Mouse (Mus musculus): ENCODE data around the gene Cux1. TPM values are rescaled to one million over a fixed set of nuclear protein-coding genes. Genes with fewer than 3 reads are reported as not detected.

The Cux1 gene
- polyA plus RNA-seq, 1 experiment = 42.1 TPM

DNA sequence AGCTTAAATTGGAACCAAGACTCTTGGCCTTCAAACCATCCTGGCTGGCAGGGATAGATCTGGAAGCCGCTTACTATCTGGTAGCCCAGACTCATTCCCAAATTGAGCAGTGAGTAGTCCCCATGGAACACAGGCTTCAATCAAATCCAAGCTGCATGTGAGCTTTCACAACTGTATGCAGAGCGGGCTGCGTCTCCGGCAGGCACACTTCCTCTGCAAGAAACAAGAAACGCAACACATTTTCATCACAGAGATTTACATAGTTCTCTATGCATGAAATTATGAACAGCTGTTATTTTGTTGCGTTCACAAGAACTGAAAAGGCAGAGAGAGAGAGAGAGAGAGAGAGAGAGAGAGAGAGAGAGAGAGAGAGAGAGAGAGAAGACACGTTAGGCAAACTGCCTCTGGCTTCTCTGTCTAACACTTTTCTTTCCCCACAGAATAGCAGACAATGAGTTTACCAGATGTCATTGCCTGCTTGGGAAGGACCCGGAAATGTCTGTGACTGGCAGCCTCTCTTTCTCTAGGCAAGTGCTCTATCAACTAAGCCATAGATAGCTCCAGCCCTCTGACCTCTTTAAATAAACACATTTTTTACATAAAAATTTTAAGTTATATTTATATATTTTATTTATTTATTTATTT is 27.7 kb upstream of the Cux1 start:
- 66% methylated on average over 8 of the region's 8 CpGs for WGBS

DNA sequence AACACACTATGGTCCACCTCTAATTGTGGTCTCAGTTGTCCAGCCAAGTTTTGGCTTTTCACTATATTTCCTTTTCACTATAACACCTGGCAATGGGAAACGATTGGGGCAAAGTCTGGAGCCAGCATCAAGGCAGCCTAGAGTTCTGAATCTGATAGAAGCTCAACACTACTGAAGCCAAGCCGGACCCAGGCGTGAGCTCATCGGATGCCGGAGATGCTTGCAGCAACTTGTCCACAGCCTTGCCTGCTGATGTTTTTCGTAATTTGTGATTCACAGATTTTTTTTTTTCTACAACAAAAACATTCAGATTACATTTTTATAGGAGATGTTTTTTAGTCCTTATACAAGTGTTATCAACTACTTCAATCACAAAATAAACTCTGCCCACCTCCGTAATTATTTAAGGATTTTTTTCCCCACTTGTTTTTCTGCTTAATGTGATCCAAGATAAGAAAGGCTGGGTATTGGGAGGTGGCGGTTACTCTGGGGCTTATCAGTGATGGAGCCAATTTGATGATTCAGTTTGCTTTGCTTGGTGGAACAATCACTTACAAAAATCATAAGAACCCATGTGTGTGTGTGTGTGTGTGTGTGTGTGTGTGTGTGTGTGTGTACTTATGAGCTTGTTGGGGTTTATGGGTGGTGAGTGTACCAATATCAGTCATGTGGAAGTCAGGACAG is 24.7 kb upstream of the Cux1 start:
- H3K27me3 ChIP-seq (ENCODE audit: control insufficient read depth, insufficient read depth, low read length) = no peaks in the 10 kb centered on the region
- H3K36me3 ChIP-seq (ENCODE audit: control insufficient read depth, insufficient read depth, low read length) = no peaks in the 10 kb centered on the region
- TF ChIP-seq CTCF (IDR thresholded peaks at IDR 0.05; ENCODE audit: extremely low read depth, insufficient read length, insufficient replicate concordance, low read depth, low read length) (no peak), POLR2A (IDR thresholded peaks at IDR 0.05; ENCODE audit: low read depth, low read length) (no peak)
- H3K4me1 ChIP-seq (ENCODE audit: control insufficient read depth, insufficient read depth, insufficient read length, low read length) = no peaks in the 10 kb centered on the region
- no peak overlapping the region for H3K27ac ChIP-seq (ENCODE audit: insufficient read depth, low read depth, low read length)
- H3K4me3 ChIP-seq (ENCODE audit: low read depth, low read length) = no peak overlapping the region
- 52% methylated on average over 8 of the region's 8 CpGs for WGBS

More for the DNA sequence above, 27.7 kb upstream of the Cux1 start:
- H3K4me3 ChIP-seq (ENCODE audit: low read depth, low read length) = no peak overlapping the region
- no peak for TF ChIP-seq CTCF (IDR thresholded peaks at IDR 0.05; ENCODE audit: extremely low read depth, insufficient read length, insufficient replicate concordance, low read depth, low read length)
- TF ChIP-seq POLR2A (IDR thresholded peaks at IDR 0.05; ENCODE audit: low read depth, low read length) = no peak
- no peaks in the 10 kb centered on the region for H3K27me3 ChIP-seq (ENCODE audit: control insufficient read depth, insufficient read depth, low read length)
- peaks cover 3% of the 10 kb centered on the region; the same call in 1 of the 2 replicates for H3K4me1 ChIP-seq (ENCODE audit: control insufficient read depth, insufficient read depth, insufficient read length, low read length)
- H3K27ac ChIP-seq (ENCODE audit: insufficient read depth, low read depth, low read length) = no peak overlapping the region
- H3K36me3 ChIP-seq (ENCODE audit: control insufficient read depth, insufficient read depth, low read length) = no peaks in the 10 kb centered on the region

DNA sequence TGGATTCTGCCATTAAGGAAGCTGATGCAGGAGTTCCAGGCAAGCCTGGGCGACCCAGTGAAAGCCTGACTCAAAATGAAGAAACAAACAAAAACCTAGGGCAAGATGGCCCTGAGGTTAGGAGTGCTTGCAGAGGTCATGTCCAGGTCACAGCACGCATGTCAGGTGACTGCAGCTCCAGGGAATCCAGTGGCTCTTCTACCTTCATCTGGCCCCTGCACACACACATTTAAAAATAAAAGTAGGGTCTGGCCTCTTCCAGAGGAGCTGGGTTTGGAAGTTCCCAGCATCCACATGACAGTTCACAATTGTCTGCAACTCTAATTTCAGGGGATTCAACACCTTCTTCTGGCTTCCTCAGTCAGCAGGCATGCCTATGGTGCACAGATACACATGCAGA is 21.7 kb upstream of the Cux1 start:
- H3K27ac ChIP-seq (ENCODE audit: insufficient read depth, low read depth, low read length) = no peak overlapping the region
- H3K4me1 ChIP-seq (ENCODE audit: control insufficient read depth, insufficient read depth, insufficient read length, low read length) = peaks cover 5% of the 10 kb centered on the region
- no peak overlapping the region for H3K4me3 ChIP-seq (ENCODE audit: low read depth, low read length)
- H3K27me3 ChIP-seq (ENCODE audit: control insufficient read depth, insufficient read depth, low read length) = no peaks in the 10 kb centered on the region
- 71% methylated on average over 2 of the region's 2 CpGs for WGBS
- TF ChIP-seq POLR2A (IDR thresholded peaks at IDR 0.05; ENCODE audit: low read depth, low read length) (no peak), CTCF (IDR thresholded peaks at IDR 0.05; ENCODE audit: extremely low read depth, insufficient read length, insufficient replicate concordance, low read depth, low read length) (no peak)
- no peaks in the 10 kb centered on the region for H3K36me3 ChIP-seq (ENCODE audit: control insufficient read depth, insufficient read depth, low read length)

DNA sequence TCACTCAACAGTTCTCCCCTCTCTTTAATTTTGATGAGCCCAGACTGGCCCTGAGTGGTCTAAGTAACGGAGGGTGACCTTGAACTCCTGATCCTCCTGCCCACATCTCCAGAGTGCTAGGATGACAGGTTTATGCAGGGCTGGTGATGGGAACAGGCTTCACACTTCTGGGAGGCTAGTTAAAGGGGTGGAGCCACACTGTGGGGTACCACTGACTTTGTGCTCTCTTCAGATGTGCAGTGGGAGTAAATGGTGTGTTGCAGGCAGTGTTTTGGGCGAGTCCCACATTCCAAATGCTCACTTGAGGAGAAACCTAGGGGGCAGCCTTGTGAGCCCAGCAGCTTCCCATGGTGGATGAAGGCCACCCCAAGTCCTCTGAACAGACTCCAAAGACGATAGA is 21.2 kb upstream of the Cux1 start:
- H3K27ac ChIP-seq (ENCODE audit: insufficient read depth, low read depth, low read length) = no peak overlapping the region
- H3K4me3 ChIP-seq (ENCODE audit: low read depth, low read length) = no peak overlapping the region
- peaks cover 7% of the 10 kb centered on the region for H3K4me1 ChIP-seq (ENCODE audit: control insufficient read depth, insufficient read depth, insufficient read length, low read length)
- H3K27me3 ChIP-seq (ENCODE audit: control insufficient read depth, insufficient read depth, low read length) = no peaks in the 10 kb centered on the region
- H3K36me3 ChIP-seq (ENCODE audit: control insufficient read depth, insufficient read depth, low read length) = no peaks in the 10 kb centered on the region
- TF ChIP-seq POLR2A (IDR thresholded peaks at IDR 0.05; ENCODE audit: low read depth, low read length) (no peak), CTCF (IDR thresholded peaks at IDR 0.05; ENCODE audit: extremely low read depth, insufficient read length, insufficient replicate concordance, low read depth, low read length) (no peak)
- 62% methylated on average over 3 of the region's 3 CpGs for WGBS

DNA sequence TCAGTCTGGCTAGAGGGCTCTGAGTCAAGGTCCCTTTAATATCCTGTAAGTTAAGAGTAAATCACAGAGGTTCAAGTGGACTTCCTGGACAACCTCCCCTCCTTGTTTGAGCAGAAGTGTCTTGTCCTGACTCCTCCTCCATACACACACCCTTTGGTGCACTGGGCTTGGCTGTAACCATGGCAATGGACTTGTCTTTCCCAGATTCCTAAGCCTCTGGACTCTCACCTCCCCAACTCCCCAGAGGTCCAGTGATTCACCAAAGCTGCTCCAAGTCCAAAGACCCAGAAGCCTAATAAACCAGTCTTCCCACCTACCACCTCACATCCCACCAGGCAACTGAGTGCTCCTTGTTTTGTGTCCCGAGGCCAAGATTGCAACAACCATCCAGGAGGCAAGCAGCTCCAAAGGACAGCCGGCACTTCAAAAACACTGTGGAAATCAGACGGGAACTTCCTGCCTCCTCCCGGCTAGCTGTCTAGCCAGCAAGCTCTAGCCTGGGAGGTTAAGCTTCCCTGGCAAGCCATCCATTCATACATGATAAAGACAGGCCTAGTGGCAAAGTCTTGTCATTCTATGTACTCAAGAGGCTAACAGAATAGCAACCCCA is 17.5 kb upstream of the Cux1 start:
- WGBS = 20% methylated on average over 4 of the region's 4 CpGs
- no peak overlapping the region for H3K4me3 ChIP-seq (ENCODE audit: low read depth, low read length)
- H3K4me1 ChIP-seq (ENCODE audit: control insufficient read depth, insufficient read depth, insufficient read length, low read length) = peaks cover 16% of the 10 kb centered on the region
- no peak for TF ChIP-seq POLR2A (IDR thresholded peaks at IDR 0.05; ENCODE audit: low read depth, low read length)
- 0 out of 2 replicates have a peak, but pooled peaks have one; percentile 6 for TF ChIP-seq CTCF (IDR thresholded peaks at IDR 0.05; ENCODE audit: extremely low read depth, insufficient read length, insufficient replicate concordance, low read depth, low read length)
- H3K27me3 ChIP-seq (ENCODE audit: control insufficient read depth, insufficient read depth, low read length) = no peaks in the 10 kb centered on the region; the same call in 1 of the 2 replicates
- H3K36me3 ChIP-seq (ENCODE audit: control insufficient read depth, insufficient read depth, low read length) = no peaks in the 10 kb centered on the region
- H3K27ac ChIP-seq (ENCODE audit: insufficient read depth, low read depth, low read length) = peak overlapping the region; percentile 48

DNA sequence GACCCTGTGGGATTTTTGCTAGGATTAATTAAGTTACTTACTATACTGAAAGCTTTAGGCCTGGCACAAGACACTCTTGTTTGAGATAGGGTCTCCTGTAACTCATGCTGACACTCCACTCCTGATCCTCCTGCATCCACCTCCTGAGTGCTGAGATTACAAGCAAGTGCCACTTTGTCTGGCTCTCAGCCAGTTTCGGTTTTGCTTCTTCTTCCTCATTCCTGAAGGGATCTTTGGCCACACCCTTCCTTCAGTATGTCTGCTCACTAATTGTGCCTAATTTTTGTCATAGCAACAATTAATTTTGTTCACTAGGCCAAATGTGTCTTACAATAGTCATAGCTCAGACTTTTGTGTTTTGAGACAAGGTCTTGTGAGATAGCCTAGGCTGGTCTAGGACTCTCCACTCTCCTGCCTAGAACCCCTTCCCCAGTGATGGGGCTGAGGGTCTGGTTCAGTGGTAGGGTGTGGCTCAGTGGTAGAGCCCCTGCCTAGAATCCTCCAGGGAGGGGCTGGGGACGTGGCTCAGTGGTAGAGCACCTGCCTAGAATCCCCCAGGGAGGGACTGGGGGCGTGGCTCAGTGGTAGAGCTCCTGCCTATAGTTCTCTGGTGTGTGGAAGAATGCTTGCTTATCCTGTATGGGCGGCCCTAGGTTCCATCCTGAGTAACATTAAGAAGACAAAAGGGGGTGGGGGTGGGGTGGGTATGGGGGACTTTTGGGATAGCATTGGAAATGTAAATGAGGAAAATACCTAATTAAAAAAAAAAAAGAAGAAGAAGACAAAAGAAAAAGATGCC is 16.6 kb upstream of the Cux1 start:
- WGBS = 49% methylated on average over 4 of the region's 4 CpGs
- H3K27ac ChIP-seq (ENCODE audit: insufficient read depth, low read depth, low read length) = peak overlapping the region; percentile 48
- no peak for TF ChIP-seq CTCF (IDR thresholded peaks at IDR 0.05; ENCODE audit: extremely low read depth, insufficient read length, insufficient replicate concordance, low read depth, low read length)
- no peak for TF ChIP-seq POLR2A (IDR thresholded peaks at IDR 0.05; ENCODE audit: low read depth, low read length)
- peaks cover 16% of the 10 kb centered on the region for H3K4me1 ChIP-seq (ENCODE audit: control insufficient read depth, insufficient read depth, insufficient read length, low read length)
- H3K36me3 ChIP-seq (ENCODE audit: control insufficient read depth, insufficient read depth, low read length) = no peaks in the 10 kb centered on the region
- no peaks in the 10 kb centered on the region; the same call in 1 of the 2 replicates for H3K27me3 ChIP-seq (ENCODE audit: control insufficient read depth, insufficient read depth, low read length)
- H3K4me3 ChIP-seq (ENCODE audit: low read depth, low read length) = no peak overlapping the region
